Mouse (Mus musculus): Measurements from ENCODE around the gene Padi4. TPM values are rescaled to one million over a fixed set of nuclear protein-coding genes. Genes with fewer than 3 reads are reported as not detected.

The Padi4 gene
- polyA plus RNA-seq, 1 experiment from 2014 or later, result 2.0 TPM

GRCm38 (mm10) chr4:140709617-140710016, 64.4 kb downstream of the Padi4 start:
- Histone ChIP-seq H3K4me1 (replicated peaks; ENCODE audit: control insufficient read depth, insufficient read depth, low read length) (peaks cover 13% of the 10 kb centered on the region), H3K9me3 (ENCODE audit: control insufficient read depth, low read length) (no peaks in the 10 kb centered on the region), H3K4me3 (ENCODE audit: low read depth, low read length) (no peak overlapping the region), H3K36me3 (ENCODE audit: control insufficient read depth, insufficient read depth, low read length) (peaks cover 44% of the 10 kb centered on the region), H3K9ac (ENCODE audit: low read length) (no peak overlapping the region), H3K4me2 (ENCODE audit: low read depth, low read length, severe bottlenecking) (no peak overlapping the region), H3K27me3 (ENCODE audit: control insufficient read depth, insufficient read depth, low read length) (no peaks in the 10 kb centered on the region), H3K27ac (ENCODE audit: low read depth, low read length) (no peak overlapping the region)
- ATAC-seq (replicated peaks; ENCODE audit: low FRiP score) (no peak), DNase-seq (ENCODE audit: low spot score) (no peak)
- 92% methylated on average over 10 of the region's 10 CpGs for WGBS

- DNase-seq (ENCODE audit: low spot score), result no peak
- no peak overlapping the region for H3K27ac ChIP-seq (ENCODE audit: low read depth, low read length)
These were observed 64.9 kb downstream of the Padi4 start for GRCm38 (mm10) chr4:140709111-140709510.

GRCm38 (mm10) chr4:140708297-140708927, 65.6 kb downstream of the Padi4 start:
- peaks cover 36% of the 10 kb centered on the region for H3K36me3 ChIP-seq (ENCODE audit: control insufficient read depth, insufficient read depth, low read length)
- H3K27me3 ChIP-seq (ENCODE audit: control insufficient read depth, insufficient read depth, low read length), result no peaks in the 10 kb centered on the region
- no peak overlapping the region for H3K4me2 ChIP-seq (ENCODE audit: low read depth, low read length, severe bottlenecking)
- ATAC-seq (replicated peaks; ENCODE audit: low FRiP score) (no peak), DNase-seq (ENCODE audit: low spot score) (no peak)
- WGBS, result 92% methylated on average over 18 of the region's 18 CpGs
- H3K9ac ChIP-seq (ENCODE audit: low read length), result no peak overlapping the region
- H3K9me3 ChIP-seq (ENCODE audit: control insufficient read depth, low read length), result no peaks in the 10 kb centered on the region
- no peak overlapping the region for H3K27ac ChIP-seq (ENCODE audit: low read depth, low read length)
- peaks cover 20% of the 10 kb centered on the region for H3K4me1 ChIP-seq (replicated peaks; ENCODE audit: control insufficient read depth, insufficient read depth, low read length)
- H3K4me3 ChIP-seq (ENCODE audit: low read depth, low read length), result no peak overlapping the region

More at GRCm38 (mm10) chr4:140709111-140709510, 64.9 kb downstream of the Padi4 start:
- H3K9me3 ChIP-seq (ENCODE audit: control insufficient read depth, low read length), result no peaks in the 10 kb centered on the region
- H3K36me3 ChIP-seq (ENCODE audit: control insufficient read depth, insufficient read depth, low read length), result peaks cover 39% of the 10 kb centered on the region
- H3K4me3 ChIP-seq (ENCODE audit: low read depth, low read length), result no peak overlapping the region
- H3K4me1 ChIP-seq (replicated peaks; ENCODE audit: control insufficient read depth, insufficient read depth, low read length), result peaks cover 17% of the 10 kb centered on the region
- no peaks in the 10 kb centered on the region for H3K27me3 ChIP-seq (ENCODE audit: control insufficient read depth, insufficient read depth, low read length)
- WGBS, result 85% methylated on average over 7 of the region's 7 CpGs
- ATAC-seq (replicated peaks; ENCODE audit: low FRiP score), result no peak
- no peak overlapping the region for H3K9ac ChIP-seq (ENCODE audit: low read length)
- H3K4me2 ChIP-seq (ENCODE audit: low read depth, low read length, severe bottlenecking), result no peak overlapping the region

- Histone ChIP-seq H3K4me2 (ENCODE audit: low read depth, low read length, severe bottlenecking) (no peak overlapping the region), H3K9me3 (ENCODE audit: control insufficient read depth, low read length) (no peaks in the 10 kb centered on the region), H3K36me3 (ENCODE audit: control insufficient read depth, insufficient read depth, low read length) (peaks cover 34% of the 10 kb centered on the region), H3K4me1 (replicated peaks; ENCODE audit: control insufficient read depth, insufficient read depth, low read length) (peaks cover 17% of the 10 kb centered on the region), H3K9ac (ENCODE audit: low read length) (no peak overlapping the region), H3K27me3 (ENCODE audit: control insufficient read depth, insufficient read depth, low read length) (no peaks in the 10 kb centered on the region), H3K27ac (ENCODE audit: low read depth, low read length) (no peak overlapping the region), H3K4me3 (ENCODE audit: low read depth, low read length) (no peak overlapping the region)
- ATAC-seq (replicated peaks; ENCODE audit: low FRiP score), result no peak
- DNase-seq (ENCODE audit: low spot score), result no peak
- WGBS, result 77% methylated on average over 4 of the region's 4 CpGs
These were observed 66.4 kb downstream of the Padi4 start for GRCm38 (mm10) chr4:140707615-140708014.

GRCm38 (mm10) chr4:140704166-140704565, 69.9 kb downstream of the Padi4 start:
- peaks cover 25% of the 10 kb centered on the region for H3K4me1 ChIP-seq (replicated peaks; ENCODE audit: control insufficient read depth, insufficient read depth, low read length)
- WGBS, result 40% methylated on average over 4 of the region's 4 CpGs

GRCm38 (mm10) chr4:140703636-140704035, 70.4 kb downstream of the Padi4 start:
- peak; percentile 32 for ATAC-seq (replicated peaks; ENCODE audit: low FRiP score)
- 3% methylated on average over 8 of the region's 8 CpGs for WGBS

More at GRCm38 (mm10) chr4:140704166-140704565, 69.9 kb downstream of the Padi4 start:
- Histone ChIP-seq H3K36me3 (ENCODE audit: control insufficient read depth, insufficient read depth, low read length) (peaks cover 9% of the 10 kb centered on the region), H3K9me3 (ENCODE audit: control insufficient read depth, low read length) (no peaks in the 10 kb centered on the region), H3K4me3 (ENCODE audit: low read depth, low read length) (peak overlapping the region; percentile 99), H3K4me2 (ENCODE audit: low read depth, low read length, severe bottlenecking) (peak overlapping the region; percentile 89), H3K27ac (ENCODE audit: low read depth, low read length) (peak overlapping the region; percentile 100), H3K9ac (ENCODE audit: low read length) (peak overlapping the region; percentile 98), H3K27me3 (ENCODE audit: control insufficient read depth, insufficient read depth, low read length) (peaks cover 5% of the 10 kb centered on the region)
- no peak for DNase-seq (ENCODE audit: low spot score)
- ATAC-seq (replicated peaks; ENCODE audit: low FRiP score), result no peak

GRCm38 (mm10) chr4:140702611-140703327, 71.3 kb downstream of the Padi4 start:
- WGBS, result 0% methylated on average over 20 of the region's 68 CpGs
- Histone ChIP-seq H3K27me3 (ENCODE audit: control insufficient read depth, insufficient read depth, low read length) (peaks cover 12% of the 10 kb centered on the region), H3K4me3 (ENCODE audit: low read depth, low read length) (peak overlapping the region; percentile 99), H3K27ac (ENCODE audit: low read depth, low read length) (peak overlapping the region; percentile 100), H3K9ac (ENCODE audit: low read length) (peak overlapping the region; percentile 98), H3K4me1 (replicated peaks; ENCODE audit: control insufficient read depth, insufficient read depth, low read length) (peaks cover 25% of the 10 kb centered on the region), H3K4me2 (ENCODE audit: low read depth, low read length, severe bottlenecking) (peak overlapping the region; percentile 89), H3K36me3 (ENCODE audit: control insufficient read depth, insufficient read depth, low read length) (peaks cover under 1% of the 10 kb centered on the region; the same call in 1 of the 2 replicates), H3K9me3 (ENCODE audit: control insufficient read depth, low read length) (no peaks in the 10 kb centered on the region)
- DNase-seq (ENCODE audit: low spot score) (peak; percentile 93), ATAC-seq (replicated peaks; ENCODE audit: low FRiP score) (peak; percentile 71)

More at GRCm38 (mm10) chr4:140703636-140704035, 70.4 kb downstream of the Padi4 start:
- Histone ChIP-seq H3K27me3 (ENCODE audit: control insufficient read depth, insufficient read depth, low read length) (peaks cover 10% of the 10 kb centered on the region), H3K4me1 (replicated peaks; ENCODE audit: control insufficient read depth, insufficient read depth, low read length) (peaks cover 25% of the 10 kb centered on the region), H3K9me3 (ENCODE audit: control insufficient read depth, low read length) (no peaks in the 10 kb centered on the region), H3K36me3 (ENCODE audit: control insufficient read depth, insufficient read depth, low read length) (peaks cover 4% of the 10 kb centered on the region), H3K4me3 (ENCODE audit: low read depth, low read length) (peak overlapping the region; percentile 99), H3K4me2 (ENCODE audit: low read depth, low read length, severe bottlenecking) (peak overlapping the region; percentile 89), H3K9ac (ENCODE audit: low read length) (peak overlapping the region; percentile 98), H3K27ac (ENCODE audit: low read depth, low read length) (peak overlapping the region; percentile 100)
- peak; percentile 76 for DNase-seq (ENCODE audit: low spot score)

GRCm38 (mm10) chr4:140701716-140702561, 72.1 kb downstream of the Padi4 start:
- H3K9ac ChIP-seq (ENCODE audit: low read length), result peak overlapping the region; percentile 98
- WGBS, result under 1% methylated on average over 63 of the region's 107 CpGs
- DNase-seq (ENCODE audit: low spot score), result peak; percentile 83
- H3K9me3 ChIP-seq (ENCODE audit: control insufficient read depth, low read length), result no peaks in the 10 kb centered on the region
- ATAC-seq (replicated peaks; ENCODE audit: low FRiP score), result peak; percentile 34
- H3K36me3 ChIP-seq (ENCODE audit: control insufficient read depth, insufficient read depth, low read length), result no peaks in the 10 kb centered on the region; the same call in 1 of the 2 replicates
- H3K4me3 ChIP-seq (ENCODE audit: low read depth, low read length), result peak overlapping the region; percentile 99
- H3K4me1 ChIP-seq (replicated peaks; ENCODE audit: control insufficient read depth, insufficient read depth, low read length), result peaks cover 25% of the 10 kb centered on the region
- peak overlapping the region; percentile 100 for H3K27ac ChIP-seq (ENCODE audit: low read depth, low read length)
- H3K27me3 ChIP-seq (ENCODE audit: control insufficient read depth, insufficient read depth, low read length), result peaks cover 12% of the 10 kb centered on the region
- H3K4me2 ChIP-seq (ENCODE audit: low read depth, low read length, severe bottlenecking), result peak overlapping the region; percentile 89
